Mouse (Mus musculus): ENCODE measurements at regions not wholly inside any gene's neighbourhood (a gene's known extent, or its start where the extent isn't known, plus 50 kb on each side); places are given as distances from the start of the nearest gene placed in this dataset.
A peak's percentile ranks its signal among the peaks of the same experiment; 100 is the strongest.
"Not testable (repeated sequence)": the region's sequence is repeated elsewhere in the genome, so short reads cannot be mapped to it uniquely, and the experiment has no call there.

DNA sequence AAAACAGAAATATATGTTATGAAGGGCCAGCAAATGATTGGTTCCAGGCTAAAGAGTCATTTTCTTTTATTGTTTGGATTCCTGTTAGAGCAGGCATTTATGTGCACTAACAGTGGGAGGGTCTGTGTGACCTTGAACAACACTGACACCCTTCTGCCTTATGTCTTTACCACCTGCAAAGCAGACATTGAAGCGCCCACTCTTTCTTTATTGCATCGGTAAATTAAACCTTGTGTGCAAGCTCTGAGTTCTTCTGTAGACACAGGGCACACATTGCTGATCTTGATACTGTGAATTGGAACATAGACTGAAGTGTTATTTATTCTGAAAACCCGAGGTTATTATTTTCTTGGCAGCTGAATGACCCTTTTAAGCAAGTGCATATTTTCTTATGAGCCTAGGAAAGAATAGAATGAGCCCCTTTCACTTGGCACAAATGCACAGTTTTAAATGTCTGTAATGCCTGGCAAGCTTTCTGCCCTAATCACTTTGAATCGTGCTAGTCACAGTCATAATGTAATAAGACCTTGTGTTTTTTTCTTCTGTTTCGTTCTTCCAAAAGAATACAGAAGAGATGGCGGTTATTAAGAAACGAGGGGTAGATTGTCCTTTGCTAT, 125.1 kb upstream of the Cobl start:
- no peak for DNase-seq (ENCODE audit: low spot score)

DNA sequence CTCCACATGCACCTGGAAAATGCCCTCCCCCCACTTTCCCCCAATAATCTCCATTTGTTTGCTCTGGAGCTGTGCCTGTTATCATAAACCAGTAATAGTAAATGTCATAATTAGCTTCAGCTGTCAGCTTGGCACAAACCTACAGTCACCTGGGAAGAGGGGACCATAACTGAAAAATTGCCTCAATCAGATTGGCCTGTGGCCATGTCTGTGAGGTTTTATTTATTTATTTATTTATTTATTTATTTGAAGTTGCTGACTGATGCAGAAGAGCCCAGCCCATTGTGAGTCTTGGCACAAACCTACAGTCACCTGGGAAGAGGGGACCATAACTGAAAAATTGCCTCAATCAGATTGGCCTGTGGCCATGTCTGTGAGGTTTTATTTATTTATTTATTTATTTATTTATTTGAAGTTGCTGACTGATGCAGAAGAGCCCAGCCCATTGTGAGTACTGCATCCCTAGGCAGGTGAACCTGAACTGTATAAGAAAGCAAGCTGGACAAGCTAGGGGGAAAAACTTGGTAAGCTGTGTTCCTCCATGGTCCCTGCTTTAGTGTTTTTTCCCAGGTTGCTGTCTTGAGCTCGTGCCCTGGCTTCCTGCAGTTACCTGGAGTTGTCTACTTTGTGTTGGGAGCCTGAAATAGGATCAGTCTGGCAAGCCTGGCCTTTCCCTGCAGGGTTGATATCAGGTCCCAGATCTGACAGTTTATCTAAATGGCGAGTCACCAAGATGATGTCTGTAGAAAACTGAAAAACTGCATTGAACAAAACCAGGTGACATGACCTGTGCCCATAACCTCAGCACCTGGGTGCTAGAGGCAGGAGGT, 120.3 kb upstream of the Cobl start:
- not testable (repeated sequence) for DNase-seq (ENCODE audit: low spot score)

DNA sequence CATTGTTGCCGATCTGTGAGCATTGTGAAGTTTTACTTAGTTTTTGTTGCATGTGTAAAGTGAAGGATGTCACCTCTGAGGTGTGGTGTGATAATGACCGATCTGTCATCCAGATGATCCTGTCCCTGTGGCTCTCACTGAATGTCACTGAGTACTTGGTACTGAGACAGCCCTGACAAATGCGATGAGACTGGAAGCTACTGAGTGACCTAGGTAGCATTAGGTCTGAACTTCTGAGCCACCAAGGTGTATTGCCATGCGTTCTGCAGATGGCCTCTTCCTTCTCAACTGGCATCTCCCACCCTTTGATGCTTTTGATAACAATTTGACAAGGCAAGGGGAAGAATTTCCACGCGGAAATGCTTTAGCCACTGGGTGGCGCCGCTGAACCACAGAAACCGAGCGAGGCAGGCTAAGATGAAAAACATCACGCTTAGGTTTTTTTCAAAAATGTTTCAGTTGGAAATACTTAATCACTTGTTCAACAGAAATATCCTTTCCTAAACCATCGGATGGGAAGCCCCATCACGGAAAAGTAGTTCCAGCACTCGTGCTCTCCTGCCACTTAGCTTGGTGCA, 114.3 kb upstream of the Cobl start:
- DNase-seq (ENCODE audit: low spot score) = peak; percentile 36

DNA sequence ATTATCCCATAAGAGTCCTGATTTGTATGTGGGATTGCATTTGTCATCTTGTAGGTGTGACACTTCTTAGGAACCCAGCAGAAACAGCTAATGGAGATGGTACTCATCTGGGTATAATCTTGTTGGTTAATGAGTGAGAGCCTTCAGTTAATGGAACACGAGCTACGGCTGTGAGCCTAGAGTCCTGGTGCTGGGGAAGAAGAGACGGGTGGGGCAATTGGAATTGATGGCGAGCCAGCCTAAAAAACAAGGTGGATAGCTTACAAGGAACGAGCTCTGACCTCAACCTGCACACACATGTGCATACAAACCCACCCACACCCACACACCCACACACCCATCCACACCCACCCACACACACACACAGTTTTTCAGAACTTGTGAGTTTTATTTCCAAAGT, 94.9 kb upstream of the Cobl start:
- DNase-seq (ENCODE audit: low spot score) = no peak

DNA sequence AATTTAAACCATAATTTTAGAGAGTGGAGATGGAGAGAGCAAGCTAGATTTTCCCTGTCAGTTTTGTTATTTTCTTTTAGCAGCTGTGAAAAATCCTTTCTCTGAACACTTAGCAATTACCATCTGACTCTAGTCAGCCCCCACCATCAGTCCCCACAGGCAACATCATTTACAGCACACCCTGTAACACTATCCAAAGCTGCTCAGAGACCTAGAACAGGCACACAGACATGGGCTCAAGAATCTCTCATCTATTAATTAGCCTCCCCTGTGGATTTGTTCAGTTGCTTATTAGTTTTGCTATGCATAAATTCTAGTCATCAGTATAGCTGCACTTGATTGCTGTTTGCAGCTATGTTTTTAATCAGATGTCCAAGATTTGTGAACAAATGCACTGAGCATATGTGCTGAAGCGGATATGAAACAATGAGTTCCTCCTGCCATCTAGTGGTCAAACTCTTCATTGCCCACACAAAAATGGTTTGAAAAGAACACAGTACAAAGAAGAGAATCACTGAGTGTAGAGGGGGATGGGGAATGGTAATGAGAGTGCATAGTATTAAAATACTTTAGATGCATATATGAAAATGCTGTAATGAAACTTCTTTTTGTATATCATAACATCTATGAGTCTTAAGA, 94.4 kb upstream of the Cobl start:
- no peak for DNase-seq (ENCODE audit: low spot score)

DNA sequence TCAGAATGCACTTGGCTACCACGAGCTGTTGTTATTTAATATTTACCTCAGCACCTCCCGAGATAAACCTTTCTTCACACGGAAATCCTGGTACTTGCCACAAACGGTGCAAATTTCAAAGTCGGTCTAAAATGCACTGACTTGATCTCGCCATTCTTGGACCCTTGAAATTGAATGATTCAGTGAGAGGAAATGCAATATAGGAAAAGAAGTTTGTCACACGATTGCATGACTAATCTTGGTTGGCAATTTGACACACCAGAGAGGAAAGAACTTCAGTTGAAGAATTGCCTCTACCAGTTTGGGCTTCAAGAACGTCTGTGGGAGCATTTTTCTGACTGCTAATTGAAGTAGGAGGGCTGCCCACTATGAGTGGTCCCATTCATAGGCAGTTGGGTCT, 93.4 kb upstream of the Cobl start:
- DNase-seq (ENCODE audit: low spot score) = no peak

DNA sequence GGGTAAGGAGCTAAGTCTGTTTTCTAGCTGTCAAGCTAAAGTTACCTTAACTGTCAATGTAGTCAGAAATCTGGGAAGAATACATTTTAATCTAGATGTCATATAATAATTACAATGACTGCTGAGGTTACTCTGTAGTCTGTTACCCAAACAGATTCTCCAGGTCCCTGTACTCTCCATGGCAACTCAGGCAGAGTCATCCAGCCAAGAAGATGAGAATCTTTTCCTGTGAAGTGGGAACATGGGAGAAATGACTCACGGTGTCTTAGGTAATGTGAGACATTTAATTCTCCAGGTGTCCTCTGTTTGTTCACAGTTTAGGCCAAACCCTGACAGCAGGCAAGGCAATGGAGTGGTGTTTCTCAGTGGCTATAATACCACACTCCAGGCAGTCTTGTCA, 81.0 kb upstream of the Cobl start:
- no peak for DNase-seq (ENCODE audit: low spot score)

DNA sequence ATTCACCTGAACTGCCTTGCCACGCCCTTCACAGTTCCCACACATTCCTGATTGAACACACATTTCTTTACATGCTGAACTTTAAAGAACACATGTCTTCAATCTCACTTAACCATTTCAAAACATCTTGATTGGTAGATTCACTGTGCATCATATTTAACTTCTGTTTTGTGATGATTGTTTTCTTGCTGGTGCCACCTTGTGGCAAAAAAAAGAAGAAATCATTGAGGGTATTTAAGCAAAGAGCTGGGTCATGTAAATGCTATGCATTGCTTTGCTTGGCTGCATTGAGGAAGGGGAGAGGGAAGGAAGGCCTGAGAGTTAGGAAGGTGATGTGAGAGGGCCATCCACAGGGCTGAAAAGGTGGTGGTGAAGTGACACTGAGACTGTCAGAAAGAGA, 78.3 kb upstream of the Cobl start:
- no peak for DNase-seq (ENCODE audit: low spot score)

DNA sequence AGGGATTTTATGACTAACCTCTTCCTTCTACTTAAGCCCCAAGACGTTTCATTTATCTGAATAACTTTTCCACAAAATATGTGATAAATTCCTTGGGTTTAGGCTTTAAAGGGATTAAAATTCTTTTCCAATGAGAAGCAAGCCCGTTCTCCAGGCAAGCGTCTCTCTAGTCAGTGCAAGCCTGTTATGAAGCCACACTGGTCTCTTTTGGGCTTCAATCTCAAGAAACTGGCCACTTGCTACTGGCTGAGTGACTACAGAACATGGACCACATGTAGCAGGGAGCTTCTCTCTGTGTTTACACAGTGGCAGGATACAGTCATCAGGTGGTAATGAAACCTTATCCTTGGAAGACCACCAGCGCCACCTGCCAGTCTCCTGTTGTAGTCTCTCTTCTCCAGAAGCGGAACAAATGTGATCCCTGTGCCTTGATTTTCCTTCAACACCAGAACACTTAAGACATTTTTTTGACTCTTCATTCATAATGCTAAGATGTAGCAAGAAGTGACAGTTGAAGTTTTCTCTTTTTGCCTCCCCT, 75.6 kb upstream of the Cobl start:
- no peak for DNase-seq (ENCODE audit: low spot score)

DNA sequence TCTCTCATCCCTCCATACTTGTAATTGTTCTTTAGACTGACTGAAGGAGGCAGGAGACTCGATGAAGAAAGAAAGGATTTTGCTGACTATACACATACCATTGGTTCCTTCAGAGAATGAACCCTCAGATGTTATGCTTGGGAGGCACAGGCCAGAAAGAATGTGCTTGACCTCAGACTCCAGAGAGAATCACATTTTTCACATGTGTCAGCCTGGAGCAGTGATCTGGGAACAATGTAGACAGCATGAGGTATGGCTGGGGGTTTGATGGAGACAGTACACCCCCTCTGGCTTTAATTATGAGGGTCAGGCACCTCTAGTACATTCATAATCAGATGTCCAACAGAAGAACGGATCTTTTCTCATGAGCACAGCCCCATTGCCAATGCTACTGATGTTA, 70.3 kb upstream of the Cobl start:
- no peak for DNase-seq (ENCODE audit: low spot score)

DNA sequence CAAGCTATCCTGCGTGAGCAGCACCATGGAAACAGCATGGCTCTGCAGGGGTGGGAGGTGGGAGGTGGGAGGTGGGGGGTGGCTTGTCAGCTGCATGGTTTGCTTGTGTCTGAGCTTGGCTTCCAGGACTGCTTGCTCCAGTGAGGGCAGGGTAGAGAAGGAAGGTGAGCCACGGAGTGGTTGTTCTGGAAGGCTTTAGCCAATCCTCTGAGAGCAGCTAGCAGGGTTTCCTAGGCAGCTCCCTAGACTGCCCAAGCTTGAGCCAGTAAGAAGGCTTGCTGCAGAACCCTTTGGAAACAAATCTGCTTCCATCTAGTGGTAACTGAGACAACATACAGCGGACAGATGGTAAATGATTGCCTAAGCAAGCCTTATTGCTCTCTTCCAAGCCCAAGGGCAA, 67.5 kb upstream of the Cobl start:
- peak; percentile 28 for DNase-seq (ENCODE audit: low spot score)

DNA sequence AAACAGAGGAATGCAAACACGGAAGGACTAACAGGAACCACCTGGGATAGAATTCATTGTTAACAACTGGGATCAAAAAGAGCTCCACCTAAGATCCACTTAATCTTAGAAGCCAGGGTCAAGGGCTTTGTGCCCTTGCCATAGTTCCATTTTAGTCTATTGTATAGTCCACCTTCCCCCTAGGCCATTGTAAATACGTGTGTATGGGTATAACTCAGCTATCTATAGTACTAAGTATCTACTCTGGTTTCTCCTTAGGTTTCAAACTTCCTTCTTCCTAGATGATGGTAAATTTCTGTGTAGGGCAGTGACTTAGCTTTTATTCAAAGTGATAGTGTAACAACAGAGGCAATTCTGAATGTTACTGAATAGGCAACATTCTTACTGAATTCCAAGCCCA, 57.3 kb upstream of the Cobl start:
- not testable (repeated sequence) for DNase-seq (ENCODE audit: low spot score)

DNA sequence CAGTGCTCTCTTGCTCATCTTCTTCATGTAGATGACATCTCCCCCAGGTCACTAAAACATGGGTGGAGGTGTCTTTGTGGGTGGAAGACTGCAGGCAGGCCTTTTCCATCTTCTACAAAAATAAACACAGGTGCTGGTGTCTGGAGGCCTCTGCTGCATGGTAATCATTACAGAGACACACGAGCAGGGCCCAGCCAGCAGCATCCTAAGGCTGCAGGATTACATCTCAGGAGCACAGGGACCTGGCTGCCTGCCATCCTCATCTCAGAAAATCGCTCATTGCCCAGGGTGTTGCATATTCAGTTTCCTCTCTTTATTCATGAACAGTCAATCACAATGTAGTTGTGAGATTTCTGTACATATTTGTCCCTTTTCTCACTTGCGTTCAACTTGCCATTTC, 56.5 kb upstream of the Cobl start:
- no peak for DNase-seq (ENCODE audit: low spot score)

DNA sequence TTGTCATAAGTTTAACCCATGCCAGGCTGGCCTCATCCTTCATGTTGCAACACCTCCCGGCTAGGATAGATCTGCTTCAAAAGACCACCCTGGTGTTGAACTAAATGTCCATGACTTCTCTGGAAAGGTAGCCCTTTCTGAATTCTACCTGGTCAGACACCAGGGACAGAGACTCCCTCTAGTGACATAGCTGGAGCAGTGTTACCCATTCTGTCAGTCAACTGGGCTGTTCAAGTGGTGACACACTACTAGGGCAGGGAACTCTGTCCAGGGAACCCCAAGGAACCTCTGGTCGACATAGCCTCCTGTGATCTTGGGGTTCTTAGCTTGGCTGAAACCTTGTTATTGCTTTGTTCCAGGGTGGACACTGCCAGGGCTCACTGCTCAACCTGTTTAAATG, 51.6 kb upstream of the Cobl start:
- DNase-seq (ENCODE audit: low spot score) = no peak
